Mouse (Mus musculus) cortical plate, adult 2 months (tissue): ENCODE results near the gene Hoxc6. TPM values are rescaled to one million over a fixed set of nuclear protein-coding genes. Genes with fewer than 3 reads are reported as not detected.

ENCODE experiments used
- H3K27ac ChIP-seq: fragments of 200-500 bp; 2 replicates; pipeline ENCODE4 v1.5.1; 2012; ENCODE audit warnings: low read length, control low read depth, inconsistent platforms; ENCODE audit not compliant: insufficient read depth
- H3K4me1 ChIP-seq: fragments of 200-500 bp; 2 replicates; pipeline ENCODE4 v1.6.1; 2011; ENCODE audit warnings: low read length; ENCODE audit not compliant: control insufficient read depth, insufficient read depth
- H3K4me3 ChIP-seq: fragments of 200-500 bp; 2 replicates; pipeline ENCODE4 v1.5.1; 2011; ENCODE audit warnings: mild to moderate bottlenecking, low read length, control low read depth; ENCODE audit not compliant: insufficient read depth
- CTCF ChIP-seq: fragments of 200-500 bp; IDR thresholded peaks from 2 replicates; pipeline ENCODE4 v1.5.1; 2011; ENCODE audit warnings: mild to moderate bottlenecking, control low read depth, low read length; ENCODE audit not compliant: insufficient read depth; ENCODE audit errors: extremely low read depth
- POLR2A ChIP-seq: fragments of 200-500 bp; IDR thresholded peaks from 2 replicates; pipeline ENCODE4 v1.6.1; 2011; ENCODE audit warnings: mild to moderate bottlenecking, low read length, control low read depth; ENCODE audit not compliant: insufficient read depth; ENCODE audit errors: extremely low read depth
- polyA plus RNA-seq: library from polyadenylated mRNA; depleted of rRNA; stranded (reverse); fragments of >200 nt; gene quantifications from 2 replicates; pipeline ENCODE4 v1.2.3, GENCODE M21; 2012

Hoxc6 gene
- polyA plus RNA-seq, 1 experiment, result not detected

DNA sequence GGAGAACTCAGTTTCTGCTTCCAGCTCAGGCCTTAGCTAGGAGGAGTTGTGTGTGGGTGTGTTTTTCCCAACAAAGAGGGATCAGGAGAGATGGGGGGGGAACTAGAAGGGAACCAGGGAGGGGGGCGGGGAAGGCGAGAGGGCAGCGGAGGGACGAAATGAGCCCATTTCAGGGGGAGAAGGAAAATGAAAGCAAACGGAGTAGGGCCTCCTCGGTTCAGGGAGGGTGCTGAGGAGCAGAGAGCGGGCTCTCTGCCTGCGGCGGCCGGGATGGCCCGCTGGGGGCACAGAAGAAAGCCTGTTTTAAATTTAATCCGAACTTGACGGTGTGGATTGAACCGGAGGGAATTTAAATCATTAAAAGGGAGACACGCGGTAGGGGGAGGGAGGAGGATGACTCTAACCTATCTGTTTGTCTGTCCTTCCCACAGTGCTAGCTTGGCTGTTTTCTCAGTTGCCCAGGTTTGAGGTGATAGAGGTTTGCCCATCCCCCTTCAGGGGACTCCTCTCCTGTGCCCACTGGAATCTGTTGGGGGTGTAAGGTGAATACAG is 20.6 kb upstream of the Hoxc6 start:
- no peak for TF ChIP-seq CTCF
- TF ChIP-seq POLR2A, result no peak
- Histone ChIP-seq H3K4me3 (no peak overlapping the region), H3K27ac (no peak overlapping the region), H3K4me1 (no peaks in the 10 kb centered on the region)

DNA sequence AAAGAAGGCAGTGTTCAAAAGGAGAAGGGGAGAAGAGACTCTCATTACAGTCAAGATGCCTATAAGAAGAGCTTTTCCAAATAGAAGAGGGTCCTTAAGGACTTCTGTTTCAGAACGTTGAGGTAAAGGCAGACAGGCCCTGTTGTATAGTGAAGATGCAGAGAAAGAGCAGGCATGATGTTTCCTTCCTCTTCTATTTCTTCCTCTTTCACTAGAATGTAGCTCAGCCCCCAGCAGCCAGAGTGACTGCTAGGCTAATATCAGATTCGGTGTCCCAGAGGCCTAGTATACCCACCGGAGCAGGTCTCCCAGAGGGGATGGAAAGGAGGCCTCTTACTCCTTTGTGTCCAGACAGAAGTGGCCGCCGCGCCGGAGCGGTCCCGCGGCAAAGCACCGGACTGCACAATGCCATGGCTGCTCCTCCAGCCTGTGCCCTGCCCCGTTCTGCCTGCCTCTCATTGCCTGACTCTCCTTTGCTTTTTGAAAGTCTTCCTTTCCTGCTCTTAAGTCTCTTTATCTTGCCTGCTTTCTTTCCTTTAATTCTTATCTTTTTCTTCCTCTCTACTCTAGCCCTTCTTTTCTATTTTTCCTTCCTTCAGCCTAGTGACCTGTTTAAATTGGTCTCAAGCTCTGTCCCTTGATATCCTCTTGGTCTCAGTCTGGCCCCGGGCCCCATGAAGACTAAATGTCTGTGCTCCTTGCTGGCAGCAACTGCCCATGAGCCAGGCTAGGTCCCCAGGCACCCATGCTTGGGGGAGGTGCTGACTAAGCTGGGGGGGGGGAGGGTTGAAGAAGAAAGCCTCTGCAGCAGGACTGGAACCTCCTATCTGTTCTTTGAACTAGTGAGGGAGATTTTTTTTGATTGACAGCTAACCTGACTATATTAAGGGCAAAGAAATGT is 19.2 kb upstream of the Hoxc6 start:
- Histone ChIP-seq H3K4me1 (no peaks in the 10 kb centered on the region), H3K4me3 (no peak overlapping the region), H3K27ac (no peak overlapping the region)
- TF ChIP-seq POLR2A (no peak), CTCF (no peak)

DNA sequence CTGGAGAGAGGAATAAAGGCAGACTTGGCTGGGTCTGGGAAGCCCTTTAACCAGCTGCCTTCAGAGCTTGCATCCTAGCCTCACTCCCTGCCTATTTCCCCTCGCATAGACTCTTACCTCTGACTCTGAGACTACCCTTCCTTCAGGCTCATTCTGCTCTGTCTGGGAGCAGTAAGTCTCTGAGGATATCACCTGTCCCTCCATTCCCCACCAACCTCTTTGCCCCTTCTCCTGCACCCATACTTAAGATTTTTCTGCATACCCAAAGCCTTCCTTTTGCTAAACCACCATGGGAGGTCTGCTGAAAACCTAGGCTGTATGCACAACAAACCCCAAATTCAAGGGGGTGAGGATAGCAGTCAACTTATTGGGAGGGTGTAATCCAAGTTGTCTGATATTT is 18.1 kb upstream of the Hoxc6 start:
- TF ChIP-seq CTCF (no peak), POLR2A (no peak)
- no peaks in the 10 kb centered on the region for H3K4me1 ChIP-seq
- no peak overlapping the region for H3K27ac ChIP-seq
- H3K4me3 ChIP-seq, result no peak overlapping the region

DNA sequence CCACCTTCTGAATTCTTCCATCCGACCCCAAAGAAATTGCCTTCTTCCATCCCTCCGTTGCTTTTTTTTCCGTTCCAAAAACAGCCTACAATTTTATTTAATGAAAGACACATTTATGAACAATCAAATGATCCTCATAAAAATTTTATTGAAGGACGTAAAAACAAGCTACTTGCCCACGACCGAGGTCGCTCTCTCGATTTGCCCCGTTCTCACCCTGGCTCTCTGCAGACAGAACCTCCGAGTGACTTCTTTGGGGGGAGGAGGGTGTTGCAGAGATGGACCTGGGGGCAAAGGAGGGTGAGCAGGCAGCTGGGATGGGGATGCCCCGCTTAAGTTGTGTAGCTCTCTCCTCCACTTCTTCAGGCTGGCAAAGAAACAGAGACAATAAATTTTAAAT is 17.7 kb upstream of the Hoxc6 start:
- Histone ChIP-seq H3K4me3 (no peak overlapping the region), H3K27ac (no peak overlapping the region), H3K4me1 (no peaks in the 10 kb centered on the region)
- TF ChIP-seq POLR2A, result no peak
- TF ChIP-seq CTCF, result no peak

DNA sequence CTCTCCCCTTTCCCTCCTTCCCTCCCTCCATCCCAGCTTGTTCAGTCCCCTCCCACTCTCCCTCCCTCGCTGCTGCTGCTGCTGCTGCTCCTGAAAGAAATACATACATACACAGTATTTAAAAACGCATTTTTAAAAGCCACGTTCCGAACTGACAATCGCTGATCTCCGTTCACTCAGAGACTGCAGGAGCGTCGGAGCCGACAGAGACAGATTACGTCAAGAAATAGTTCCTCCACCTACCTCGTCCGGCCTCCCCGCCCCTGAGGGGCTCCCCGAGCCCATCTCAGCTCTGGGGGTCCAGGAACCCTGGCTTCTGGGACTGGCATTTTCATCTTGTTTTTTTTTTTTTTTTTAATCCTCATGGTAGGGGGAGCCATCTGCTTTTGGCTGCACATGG is 17.1 kb upstream of the Hoxc6 start:
- no peak overlapping the region for H3K27ac ChIP-seq
- H3K4me3 ChIP-seq, result no peak overlapping the region
- TF ChIP-seq POLR2A (no peak), CTCF (no peak)
- H3K4me1 ChIP-seq, result no peaks in the 10 kb centered on the region

DNA sequence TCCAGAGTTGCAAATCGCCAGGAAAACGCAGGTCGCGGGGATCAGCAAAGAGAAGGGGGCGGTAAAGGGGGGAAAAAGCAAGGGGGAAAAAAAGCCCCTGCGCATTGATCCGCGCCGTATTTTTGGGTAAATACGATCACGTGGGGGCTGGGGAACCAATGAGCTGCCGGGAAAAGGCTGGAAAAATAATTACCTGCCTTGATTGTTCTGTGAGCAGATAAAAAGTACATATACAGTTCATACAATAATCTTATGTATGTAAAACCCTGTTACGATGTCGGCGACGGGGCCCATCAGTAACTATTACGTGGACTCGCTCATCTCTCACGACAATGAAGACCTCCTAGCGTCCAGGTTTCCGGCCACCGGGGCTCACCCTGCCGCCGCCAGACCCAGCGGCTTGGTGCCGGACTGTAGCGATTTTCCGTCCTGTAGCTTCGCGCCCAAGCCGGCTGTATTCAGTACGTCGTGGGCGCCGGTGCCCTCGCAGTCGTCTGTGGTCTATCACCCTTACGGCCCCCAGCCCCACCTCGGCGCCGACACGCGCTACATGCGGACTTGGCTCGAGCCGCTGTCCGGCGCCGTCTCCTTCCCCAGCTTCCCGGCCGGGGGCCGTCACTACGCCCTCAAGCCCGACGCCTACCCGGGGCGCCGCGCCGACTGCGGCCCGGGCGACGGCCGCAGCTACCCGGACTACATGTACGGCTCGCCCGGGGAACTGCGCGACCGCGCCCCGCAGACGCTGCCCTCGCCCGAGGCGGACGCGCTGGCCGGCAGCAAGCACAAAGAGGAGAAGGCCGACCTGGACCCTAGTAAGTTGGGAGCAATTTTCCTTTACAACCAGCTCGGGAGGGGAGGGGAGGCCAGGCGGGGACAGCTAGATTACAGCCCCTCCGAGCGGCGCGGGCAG is 16.4 kb upstream of the Hoxc6 start:
- TF ChIP-seq CTCF (no peak), POLR2A (no peak)
- H3K4me3 ChIP-seq, result no peak overlapping the region

DNA sequence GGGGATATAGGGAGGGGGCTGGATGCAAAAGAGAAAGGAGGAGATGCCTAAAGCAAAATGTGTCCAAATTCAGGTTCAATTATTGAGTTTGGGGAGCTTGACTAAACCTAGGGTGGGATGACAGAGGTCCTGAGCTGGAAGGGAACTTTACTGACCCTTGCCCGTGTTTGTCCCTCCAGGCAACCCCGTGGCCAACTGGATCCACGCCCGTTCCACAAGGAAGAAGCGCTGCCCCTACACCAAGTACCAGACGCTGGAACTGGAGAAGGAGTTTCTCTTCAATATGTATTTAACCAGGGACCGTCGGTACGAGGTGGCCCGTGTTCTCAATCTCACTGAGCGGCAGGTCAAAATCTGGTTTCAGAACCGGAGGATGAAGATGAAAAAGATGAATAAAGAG is 14.3 kb upstream of the Hoxc6 start:
- Histone ChIP-seq H3K4me1 (no peaks in the 10 kb centered on the region), H3K4me3 (no peak overlapping the region), H3K27ac (no peak overlapping the region)
- TF ChIP-seq CTCF, result no peak
- no peak for TF ChIP-seq POLR2A

More for the DNA sequence above, 16.4 kb upstream of the Hoxc6 start:
- Histone ChIP-seq H3K27ac (no peak overlapping the region), H3K4me1 (no peaks in the 10 kb centered on the region)

DNA sequence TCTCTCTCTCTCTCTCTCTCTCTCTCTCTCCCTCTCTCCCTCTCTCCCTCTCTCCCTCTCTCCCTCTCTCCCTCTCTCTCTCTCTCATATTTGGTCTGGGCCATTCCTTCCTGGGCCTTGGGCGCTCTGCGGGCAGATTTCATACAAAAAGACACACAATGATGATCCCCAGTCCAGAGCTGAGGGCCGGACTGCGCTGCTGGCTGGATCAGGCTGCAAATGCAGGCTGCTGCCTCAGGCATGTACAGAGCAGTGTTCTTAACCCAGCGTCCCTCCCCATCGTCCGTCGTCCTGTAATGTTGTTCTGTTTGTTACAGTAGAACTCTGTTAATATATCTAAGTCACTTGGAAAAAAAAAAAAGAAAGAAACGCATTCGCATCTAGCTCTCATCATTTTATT is 13.5 kb upstream of the Hoxc6 start:
- TF ChIP-seq CTCF, result no peak
- H3K4me3 ChIP-seq, result no peak overlapping the region
- no peak overlapping the region for H3K27ac ChIP-seq
- H3K4me1 ChIP-seq, result no peaks in the 10 kb centered on the region

DNA sequence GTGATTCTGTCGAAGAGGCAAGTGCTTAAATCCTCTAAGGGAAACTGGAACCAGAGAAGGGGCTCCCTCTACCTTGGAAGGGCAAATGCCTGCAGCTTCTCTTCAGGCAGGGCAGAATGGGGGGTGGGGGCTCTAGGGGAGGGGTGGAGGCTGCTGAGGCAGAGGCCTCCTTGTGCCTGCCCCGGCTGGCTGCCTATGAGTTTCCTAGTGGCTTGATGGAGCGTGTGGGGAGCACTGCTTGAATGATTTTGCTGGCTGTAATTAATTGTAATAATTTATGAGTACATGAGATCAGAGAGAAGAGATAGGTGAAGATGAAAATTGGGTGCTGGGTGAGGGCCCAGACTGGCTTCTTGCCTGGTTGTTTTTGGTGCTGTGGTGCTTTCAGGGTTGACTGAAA is 13.1 kb upstream of the Hoxc6 start:
- Histone ChIP-seq H3K27ac (no peak overlapping the region), H3K4me1 (no peaks in the 10 kb centered on the region), H3K4me3 (no peak overlapping the region)
- TF ChIP-seq POLR2A, result no peak
- TF ChIP-seq CTCF, result no peak
